Mouse (Mus musculus) testis, adult 2 months (tissue): ENCODE data around the gene Atp5d.

Experiments
- CTCF ChIP-seq: fragments of 200-500 bp; IDR thresholded peaks from 2 replicates; pipeline ENCODE4 v1.5.1; 2012; ENCODE audit warnings: low read depth, mild to moderate bottlenecking, inconsistent platforms, low read length, moderate library complexity; ENCODE audit not compliant: control insufficient read depth, insufficient read depth, insufficient replicate concordance
- POLR2A ChIP-seq: fragments of 200-500 bp; IDR thresholded peaks from 2 replicates; pipeline ENCODE4 v1.6.1; 2012; ENCODE audit warnings: low read depth, mild to moderate bottlenecking, inconsistent platforms, low read length, moderate library complexity; ENCODE audit not compliant: control insufficient read depth

GRCm38 (mm10) chr10:80159021-80159560 lies 20.7 kb downstream of the Atp5d start:
- TF ChIP-seq CTCF: no peak
- TF ChIP-seq POLR2A: no peak
